Mouse (Mus musculus): Measurements from ENCODE around the gene Dnase1l3.

Gene Dnase1l3

DNA sequence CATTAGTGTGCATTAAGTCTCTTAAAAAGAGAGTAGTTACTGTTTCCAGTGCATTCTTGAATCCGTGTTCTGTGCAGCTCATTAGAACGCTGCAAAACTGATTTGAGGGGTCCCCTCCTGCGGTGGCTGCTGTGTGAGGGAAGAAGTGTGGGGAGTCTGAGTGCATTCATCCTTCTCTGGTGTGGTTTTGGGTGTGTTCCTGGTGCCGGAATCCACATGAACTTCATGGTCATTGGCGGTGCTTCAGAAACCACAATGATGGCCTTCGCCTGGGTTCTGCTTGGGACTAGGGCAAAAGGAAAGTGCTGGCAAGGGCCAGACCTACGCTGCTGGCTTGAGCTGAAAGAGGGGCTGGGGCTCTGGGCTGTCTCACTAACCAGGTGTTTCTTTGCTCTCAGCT lies 60.2 kb downstream of the Dnase1l3 start:
- no peak for DNase-seq (ENCODE audit: low spot score)

DNA sequence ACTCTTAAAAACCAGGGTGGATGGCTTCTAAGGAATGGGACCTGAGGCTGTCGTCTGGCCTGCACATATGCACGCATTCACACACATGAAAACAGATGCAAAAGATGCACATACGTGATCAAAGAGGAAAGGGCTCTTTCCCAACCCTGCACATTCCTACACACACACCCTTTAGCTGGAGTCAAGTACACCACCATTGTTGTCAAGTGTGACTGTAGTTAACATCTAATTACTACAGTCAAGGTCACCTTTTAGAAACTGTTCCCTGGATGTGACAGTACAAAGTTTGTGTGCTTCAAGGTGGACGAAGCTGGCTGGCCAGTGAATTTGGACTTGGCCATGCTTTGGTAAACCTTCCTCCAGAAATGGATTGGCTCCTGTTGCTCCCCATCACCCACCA lies 62.2 kb downstream of the Dnase1l3 start:
- DNase-seq (ENCODE audit: low spot score) = no peak

DNA sequence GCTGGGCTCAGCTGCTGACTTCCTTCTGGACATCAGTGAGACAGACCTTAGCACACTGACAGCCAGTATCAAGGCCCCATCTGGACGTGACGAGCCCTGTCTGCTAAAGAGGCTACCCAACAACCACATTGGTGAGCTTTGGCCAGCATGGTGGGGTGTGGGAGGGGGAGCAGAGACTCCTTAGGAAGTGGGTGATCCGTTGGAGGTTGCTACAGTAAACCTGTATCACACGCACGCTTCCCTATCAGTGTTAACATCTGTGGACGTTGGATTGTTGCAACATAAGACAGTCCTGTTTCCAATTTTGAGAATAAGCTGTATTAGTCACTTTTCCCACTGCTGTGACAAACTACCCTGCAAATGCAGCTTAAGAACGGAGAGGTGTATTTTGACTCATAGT lies 65.3 kb downstream of the Dnase1l3 start:
- DNase-seq (ENCODE audit: low spot score) = no peak

DNA sequence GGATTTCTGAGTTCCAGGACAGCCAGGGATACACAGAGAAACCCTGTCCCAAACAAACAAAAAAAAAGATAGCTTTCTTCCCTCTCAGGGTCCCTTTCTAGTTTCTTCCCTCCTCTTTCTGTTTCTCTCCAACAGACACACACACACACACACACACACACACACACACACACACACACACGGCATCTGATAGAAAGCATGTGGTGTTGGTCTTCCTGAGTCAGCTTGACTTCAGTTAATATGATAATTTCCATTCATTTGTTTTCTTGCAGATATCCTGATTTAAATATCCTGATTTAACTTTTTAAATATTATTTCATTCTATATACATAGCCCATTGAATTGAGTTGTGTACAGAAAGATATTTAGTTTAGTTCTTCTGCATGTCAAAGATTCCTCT lies 66.0 kb downstream of the Dnase1l3 start:
- DNase-seq (ENCODE audit: low spot score) = no peak

GRCm38 (mm10) chr14:7923635-7924034 lies 70.7 kb downstream of the Dnase1l3 start:
- DNase-seq (ENCODE audit: low spot score) = no peak

DNA sequence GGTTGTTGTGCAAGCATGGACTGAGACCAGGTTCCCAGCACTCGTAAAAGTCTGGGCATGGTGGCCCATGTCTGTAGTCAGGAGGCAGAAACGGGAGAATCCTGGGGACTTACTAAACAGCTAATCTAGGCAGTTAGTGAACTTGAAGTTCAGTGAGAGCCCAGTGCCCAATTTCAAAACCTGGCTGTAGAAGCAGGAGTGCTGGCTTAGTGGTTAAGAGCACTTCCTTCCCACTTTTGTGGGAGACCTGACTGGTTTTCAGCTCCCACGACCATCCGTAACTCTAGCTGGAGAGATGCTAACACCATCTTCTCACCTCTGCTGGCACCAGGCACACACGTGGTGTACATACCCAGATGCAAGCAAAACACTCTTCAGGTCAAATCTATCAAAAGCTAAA lies 72.9 kb downstream of the Dnase1l3 start:
- DNase-seq (ENCODE audit: low spot score) = no peak

- DNase-seq (ENCODE audit: low spot score) = no peak
Observed at GRCm38 (mm10) chr14:7919921-7920320, 74.5 kb downstream of the Dnase1l3 start.

DNA sequence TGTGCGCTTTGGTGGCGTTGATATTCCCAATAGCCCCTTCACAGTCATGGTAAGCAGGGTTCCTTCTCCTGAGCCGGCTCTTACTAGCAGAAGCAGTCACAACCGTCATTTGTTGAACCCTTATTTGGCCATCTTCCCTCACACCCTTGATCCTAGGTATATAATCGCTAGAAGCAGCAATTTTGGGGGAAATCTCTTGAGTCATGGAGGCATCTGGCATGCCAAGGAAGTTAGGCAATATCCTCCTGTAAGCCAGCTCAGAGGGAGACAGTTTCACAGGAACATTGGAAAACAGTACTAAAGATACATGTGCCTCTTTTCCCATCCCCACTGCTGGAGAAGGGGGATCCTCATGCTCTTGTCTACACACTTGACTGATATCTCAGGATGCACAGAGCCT lies 75.1 kb downstream of the Dnase1l3 start:
- DNase-seq (ENCODE audit: low spot score) = no peak

GRCm38 (mm10) chr14:7918150-7918991 lies 76.0 kb downstream of the Dnase1l3 start:
- DNase-seq (ENCODE audit: low spot score) = no peak
